Mouse (Mus musculus) small intestine, adult 2 months (tissue): ENCODE data around the gene Cenpc1.

ENCODE experiments used
- CTCF ChIP-seq: fragments of 200-500 bp; IDR thresholded peaks from 2 replicates; pipeline ENCODE4 v1.5.1; 2012; ENCODE audit warnings: low read depth, mild to moderate bottlenecking, control low read depth, inconsistent platforms, low read length, moderate library complexity, mixed read lengths; ENCODE audit not compliant: insufficient replicate concordance, insufficient read length; ENCODE audit errors: extremely low read depth
- POLR2A ChIP-seq: fragments of 200-500 bp; IDR thresholded peaks from 2 replicates; pipeline ENCODE4 v1.6.1; 2012; ENCODE audit warnings: low read depth, mild to moderate bottlenecking, control low read depth, inconsistent platforms, low read length, moderate library complexity

GRCm38 (mm10) chr5:86068451-86068850, 3.1 kb upstream of the Cenpc1 start:
- TF ChIP-seq POLR2A: no peak
- no peak for TF ChIP-seq CTCF
